Mouse (Mus musculus) limb, embryonic 15.5 days (tissue): ENCODE data around the gene Usp3. TPM values are rescaled to one million over a fixed set of nuclear protein-coding genes. Genes with fewer than 3 reads are reported as not detected.

ENCODE experiments used
- ATAC-seq: fragments of 200-750 bp; cut with Nextera tagmentation; 2 replicates; pipeline ENCODE4 v1.8.0; 2017; ENCODE audit warnings: low read depth, moderate TSS enrichment; ENCODE audit not compliant: insufficient number of reproducible peaks, low FRiP score, low TSS enrichment
- H3K27ac ChIP-seq: fragments of 300-500 bp; sonication (generic); 2 replicates; pipeline ENCODE4 v1.5.1; 2015; ENCODE audit warnings: moderate library complexity, mild to moderate bottlenecking, inconsistent platforms
- H3K27me3 ChIP-seq: fragments of 300-500 bp; sonication (generic); 2 replicates; pipeline ENCODE4 v1.6.1; 2015; ENCODE audit warnings: inconsistent platforms
- H3K36me3 ChIP-seq: fragments of 300-500 bp; sonication (generic); 2 replicates; pipeline ENCODE4 v1.6.1; 2015; ENCODE audit warnings: inconsistent platforms
- H3K4me1 ChIP-seq: fragments of 300-500 bp; sonication (generic); 2 replicates; pipeline ENCODE4 v1.6.1; 2015; ENCODE audit warnings: inconsistent platforms
- H3K4me2 ChIP-seq: fragments of 300-500 bp; sonication (generic); 2 replicates; pipeline ENCODE4 v1.6.1; 2015; ENCODE audit warnings: mild to moderate bottlenecking, inconsistent platforms
- H3K4me3 ChIP-seq: fragments of 300-500 bp; sonication (generic); 2 replicates; pipeline ENCODE4 v1.5.1; 2015; ENCODE audit warnings: mild to moderate bottlenecking, inconsistent platforms
- H3K9ac ChIP-seq: fragments of 300-500 bp; sonication (generic); 2 replicates; pipeline ENCODE4 v1.6.1; 2015; ENCODE audit warnings: inconsistent platforms
- H3K9me3 ChIP-seq: fragments of 300-500 bp; sonication (generic); 2 replicates; pipeline ENCODE4 v1.6.1; 2016; ENCODE audit warnings: inconsistent platforms
- WGBS: fragments of 180-500 bp; shearing (Covaris S2); methylation state at CpG from one replicate; pipeline ENCODE4 v1.1.7; 2015; 5-methylcytosine and 5-hydroxymethylcytosine counted together
- polyA plus RNA-seq: library from polyadenylated mRNA; unstranded; fragments of >200 nt; fragmentation: Nextera tagmentation; extraction: Ambion mirVana; gene quantifications from 2 replicates; pipeline ENCODE4 v1.2.1, GENCODE M21; 2015

Gene Usp3
- polyA plus RNA-seq, 1 experiment from 2014 or later = 65.1 TPM

GRCm38 (mm10) chr9:66501248-66501647, 91.7 kb downstream of the Usp3 start:
- H3K27me3 ChIP-seq = no peaks in the 10 kb centered on the region
- no peak overlapping the region for H3K4me2 ChIP-seq
- no peak overlapping the region for H3K9ac ChIP-seq
- no peaks in the 10 kb centered on the region for H3K4me1 ChIP-seq
- ATAC-seq = no peak
- H3K9me3 ChIP-seq = no peaks in the 10 kb centered on the region
- no peak overlapping the region for H3K27ac ChIP-seq
- H3K4me3 ChIP-seq = no peak overlapping the region
- 69% methylated on average over 2 of the region's 2 CpGs for WGBS
- H3K36me3 ChIP-seq = peaks cover 76% of the 10 kb centered on the region

GRCm38 (mm10) chr9:66493992-66494391, 99.0 kb downstream of the Usp3 start:
- no peaks in the 10 kb centered on the region for H3K27me3 ChIP-seq
- no peaks in the 10 kb centered on the region for H3K4me1 ChIP-seq
- peaks cover 79% of the 10 kb centered on the region for H3K36me3 ChIP-seq
- H3K9me3 ChIP-seq = no peaks in the 10 kb centered on the region
- no peak overlapping the region for H3K27ac ChIP-seq
- no peak overlapping the region for H3K9ac ChIP-seq
- no peak overlapping the region for H3K4me3 ChIP-seq
- no peak for ATAC-seq
- no peak overlapping the region for H3K4me2 ChIP-seq

- Histone ChIP-seq H3K36me3 (peaks cover 76% of the 10 kb centered on the region), H3K4me1 (no peaks in the 10 kb centered on the region), H3K27ac (no peak overlapping the region), H3K9me3 (no peaks in the 10 kb centered on the region), H3K9ac (no peak overlapping the region), H3K4me2 (no peak overlapping the region), H3K27me3 (no peaks in the 10 kb centered on the region), H3K4me3 (no peak overlapping the region)
- ATAC-seq = no peak
- WGBS = 94% methylated on average over 1 of the region's 1 CpGs
These were observed 100.6 kb downstream of the Usp3 start for GRCm38 (mm10) chr9:66492361-66492760.

GRCm38 (mm10) chr9:66488786-66489185, 104.2 kb downstream of the Usp3 start:
- Histone ChIP-seq H3K4me3 (no peak overlapping the region), H3K4me2 (no peak overlapping the region)
- ATAC-seq = no peak

GRCm38 (mm10) chr9:66483429-66483828, 109.5 kb downstream of the Usp3 start:
- Histone ChIP-seq H3K4me3 (no peak overlapping the region), H3K36me3 (peaks cover 37% of the 10 kb centered on the region), H3K9ac (no peak overlapping the region), H3K27ac (no peak overlapping the region), H3K4me1 (no peaks in the 10 kb centered on the region), H3K9me3 (no peaks in the 10 kb centered on the region), H3K27me3 (no peaks in the 10 kb centered on the region), H3K4me2 (no peak overlapping the region)
- WGBS = 91% methylated on average over 3 of the region's 3 CpGs
- no peak for ATAC-seq

More at GRCm38 (mm10) chr9:66488786-66489185, 104.2 kb downstream of the Usp3 start:
- H3K27me3 ChIP-seq = no peaks in the 10 kb centered on the region
- H3K9me3 ChIP-seq = no peaks in the 10 kb centered on the region
- H3K36me3 ChIP-seq = peaks cover 62% of the 10 kb centered on the region
- no peak overlapping the region for H3K27ac ChIP-seq
- no peaks in the 10 kb centered on the region for H3K4me1 ChIP-seq
- H3K9ac ChIP-seq = no peak overlapping the region

- Histone ChIP-seq H3K36me3 (peaks cover 27% of the 10 kb centered on the region), H3K9ac (no peak overlapping the region), H3K27ac (no peak overlapping the region), H3K4me2 (no peak overlapping the region), H3K4me1 (no peaks in the 10 kb centered on the region), H3K4me3 (no peak overlapping the region), H3K9me3 (no peaks in the 10 kb centered on the region), H3K27me3 (no peaks in the 10 kb centered on the region)
- ATAC-seq = no peak
- 81% methylated on average over 2 of the region's 2 CpGs for WGBS
These were observed 115.2 kb downstream of the Usp3 start for GRCm38 (mm10) chr9:66477785-66478184.

- no peak for ATAC-seq
- Histone ChIP-seq H3K36me3 (peaks cover 41% of the 10 kb centered on the region), H3K27ac (no peak overlapping the region), H3K4me2 (no peak overlapping the region), H3K4me3 (no peak overlapping the region), H3K4me1 (no peaks in the 10 kb centered on the region), H3K9ac (no peak overlapping the region), H3K9me3 (no peaks in the 10 kb centered on the region), H3K27me3 (no peaks in the 10 kb centered on the region)
- WGBS = 58% methylated on average over 4 of the region's 4 CpGs
These were observed 127.9 kb downstream of the Usp3 start for GRCm38 (mm10) chr9:66465087-66465486.

Other genes with a start within 250 kb of the Usp3 start
- 16.9 and 19.0 TPM in 2 replicates for gene Herc1, start 242.7 kb downstream of the Usp3 start, polyA plus RNA-seq
- gene Fbxl22, start 78.5 kb downstream of the Usp3 start, polyA plus RNA-seq = 4.8 and 9.1 TPM in 2 replicates
- gene Car12, start 120.5 kb upstream of the Usp3 start, polyA plus RNA-seq = 33.6 and 33.9 TPM in 2 replicates
- gene Aph1b, start 202.3 kb upstream of the Usp3 start, polyA plus RNA-seq = 10.1 and 11.0 TPM in 2 replicates
- 0.60 and 0.81 TPM in 2 replicates for gene Gm10647, start 203.9 kb upstream of the Usp3 start, polyA plus RNA-seq
- 3.8 and 4.8 TPM in 2 replicates for gene Aph1c, start 241.6 kb upstream of the Usp3 start, polyA plus RNA-seq